Mouse (Mus musculus) E14TG2a.4 (cell line): ENCODE results near the gene Sox5.

Experiments used
- H3K27me3 ChIP-seq: 2 replicates; pipeline ENCODE4 v1.6.1; 2014; ENCODE audit warnings: low read length, control low read depth; ENCODE audit not compliant: insufficient read depth
- H3K36me3 ChIP-seq: 2 replicates; pipeline ENCODE4 v1.6.1; 2014; ENCODE audit warnings: low read length, control low read depth; ENCODE audit not compliant: insufficient read depth
- H3K4me1 ChIP-seq: replicated peaks from 2 replicates; pipeline ENCODE4 v1.6.1; 2014; ENCODE audit warnings: low read depth, low read length, control low read depth
- H3K4me3 ChIP-seq: replicated peaks from 2 replicates; pipeline ENCODE4 v1.5.1; 2014; ENCODE audit warnings: mild to moderate bottlenecking, low read length
- H3K9me3 ChIP-seq: 2 replicates; pipeline ENCODE4 v1.6.1; 2014; ENCODE audit warnings: low read length, control low read depth
- CTCF ChIP-seq: conservative IDR thresholded peaks from 2 replicates; pipeline ENCODE4 v1.5.1; 2014; ENCODE audit warnings: low read length
- NANOG ChIP-seq: IDR thresholded peaks from 2 replicates; pipeline ENCODE4 v1.6.1; 2014; ENCODE audit warnings: borderline replicate concordance, low read length, mixed read lengths
- POU5F1 ChIP-seq: IDR thresholded peaks from 2 replicates; pipeline ENCODE4 v1.6.1; 2014; ENCODE audit warnings: low read length, borderline replicate concordance

Sox5 gene

DNA sequence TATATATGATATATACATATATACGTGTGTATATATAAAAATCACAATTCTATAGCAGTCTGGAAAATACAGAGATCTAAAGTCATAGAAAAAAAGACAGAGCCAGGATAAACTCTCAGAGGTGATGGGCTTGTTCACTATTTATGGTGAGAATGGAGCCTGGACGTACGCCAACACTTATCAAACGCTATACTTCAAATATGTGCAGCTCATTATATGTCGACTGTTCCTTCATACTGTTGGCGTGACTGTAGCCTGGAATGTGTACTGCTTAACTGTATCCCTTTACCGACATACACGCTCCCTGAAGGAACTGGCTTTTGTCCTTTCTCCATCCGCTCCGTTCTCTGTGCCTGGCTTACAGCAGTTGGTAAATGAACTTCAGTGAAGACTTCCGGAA, 407.0 kb downstream of the Sox5 start:
- TF ChIP-seq CTCF (no peak), POU5F1 (no peak), NANOG (no peak)
- Histone ChIP-seq H3K9me3 (peaks cover under 1% of the 10 kb centered on the region; the same call in 1 of the 2 replicates), H3K4me1 (peaks cover 35% of the 10 kb centered on the region), H3K36me3 (no peaks in the 10 kb centered on the region), H3K4me3 (no peak overlapping the region), H3K27me3 (no peaks in the 10 kb centered on the region)

DNA sequence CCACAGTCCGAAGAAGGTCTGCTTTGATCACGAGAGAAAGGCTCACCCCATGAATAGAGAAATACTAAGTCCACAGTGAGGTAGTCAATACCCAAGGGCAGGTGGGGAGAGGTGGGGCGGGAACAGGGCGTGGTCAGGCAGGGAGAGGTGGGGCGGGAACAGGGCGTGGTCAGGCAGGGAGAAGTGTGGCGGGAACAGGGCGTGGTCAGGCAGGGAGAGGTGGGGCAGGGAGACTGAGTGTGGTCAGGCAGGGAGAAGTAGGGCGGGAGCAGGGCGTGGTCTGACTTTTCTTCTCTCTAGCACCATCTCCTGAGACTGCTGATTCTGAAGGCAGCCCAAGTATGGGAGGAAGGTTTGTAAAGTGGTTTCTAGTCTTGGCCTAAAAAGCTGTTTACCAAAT, 411.1 kb downstream of the Sox5 start:
- H3K4me1 ChIP-seq, result peaks cover 25% of the 10 kb centered on the region
- peaks cover 4% of the 10 kb centered on the region; the same call in 1 of the 2 replicates for H3K9me3 ChIP-seq
- TF ChIP-seq POU5F1 (no peak), NANOG (no peak), CTCF (no peak)
- no peak overlapping the region for H3K4me3 ChIP-seq
- no peaks in the 10 kb centered on the region for H3K36me3 ChIP-seq
- peaks cover 12% of the 10 kb centered on the region for H3K27me3 ChIP-seq

DNA sequence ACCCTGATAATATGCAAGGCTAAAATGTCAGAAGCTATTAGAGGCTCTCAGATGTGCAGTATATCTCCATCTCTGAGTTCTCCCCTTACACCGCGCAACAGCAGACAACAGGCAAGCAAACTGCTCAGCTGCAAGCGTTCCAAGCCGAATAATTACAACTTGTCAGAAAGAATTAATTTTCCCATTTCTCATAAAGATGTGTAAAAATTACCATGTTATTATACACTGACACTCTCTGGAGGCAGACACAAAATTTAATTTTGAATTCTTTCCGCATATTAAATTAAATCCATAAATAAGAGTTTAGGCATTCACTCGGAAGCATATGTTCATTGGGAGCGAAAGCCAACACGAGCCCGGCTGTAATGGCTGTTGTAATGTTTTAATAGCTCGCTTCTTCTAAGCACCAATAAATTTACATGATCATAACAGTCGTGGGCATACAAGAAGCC, 414.1 kb downstream of the Sox5 start:
- Histone ChIP-seq H3K9me3 (peaks cover 8% of the 10 kb centered on the region), H3K36me3 (no peaks in the 10 kb centered on the region), H3K4me1 (peaks cover 19% of the 10 kb centered on the region), H3K27me3 (peaks cover 42% of the 10 kb centered on the region), H3K4me3 (no peak overlapping the region)
- TF ChIP-seq NANOG, result no peak

DNA sequence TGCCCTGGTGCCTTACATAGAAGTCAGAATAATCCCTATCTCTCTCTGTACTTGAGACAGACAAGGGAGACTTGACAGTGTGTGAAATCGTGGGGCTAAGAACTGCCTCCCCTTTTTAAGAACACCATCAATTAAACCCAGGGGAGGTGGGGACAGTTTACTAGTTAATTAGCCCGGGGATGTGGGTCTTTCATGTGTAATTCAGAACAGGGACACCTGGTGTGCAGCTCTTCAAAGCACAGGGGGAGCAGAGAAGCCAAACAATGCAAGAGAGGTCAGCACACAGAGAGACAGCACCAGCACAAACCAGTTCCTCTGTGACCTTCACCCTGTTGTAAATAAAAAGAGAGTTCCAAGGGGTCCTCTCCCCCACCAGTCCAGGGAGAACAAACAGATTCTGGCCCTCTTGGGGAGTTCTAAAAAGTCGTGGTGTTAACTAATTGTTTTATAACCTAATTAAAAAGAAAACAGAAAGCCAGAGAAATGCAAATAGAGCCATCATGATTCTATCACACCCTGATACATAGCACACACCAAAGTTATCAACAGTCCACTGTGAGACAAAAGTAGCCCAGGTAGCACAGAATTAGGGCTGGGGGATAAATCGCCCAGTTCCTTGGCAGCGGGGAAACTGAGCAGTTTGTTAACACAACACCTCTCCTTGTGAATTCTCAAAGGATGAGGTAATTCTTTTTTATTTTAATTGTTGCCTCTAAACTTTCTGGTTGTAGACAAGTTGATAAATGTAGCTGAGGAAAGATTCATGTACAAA, 420.3 kb downstream of the Sox5 start:
- peak overlapping the region; percentile 30 for H3K4me3 ChIP-seq
- peaks cover 55% of the 10 kb centered on the region for H3K27me3 ChIP-seq
- H3K9me3 ChIP-seq, result peaks cover 4% of the 10 kb centered on the region; the same call in 1 of the 2 replicates
- no peaks in the 10 kb centered on the region for H3K36me3 ChIP-seq
- TF ChIP-seq POU5F1 (no peak), NANOG (peak; percentile 98)
- peaks cover 26% of the 10 kb centered on the region for H3K4me1 ChIP-seq

DNA sequence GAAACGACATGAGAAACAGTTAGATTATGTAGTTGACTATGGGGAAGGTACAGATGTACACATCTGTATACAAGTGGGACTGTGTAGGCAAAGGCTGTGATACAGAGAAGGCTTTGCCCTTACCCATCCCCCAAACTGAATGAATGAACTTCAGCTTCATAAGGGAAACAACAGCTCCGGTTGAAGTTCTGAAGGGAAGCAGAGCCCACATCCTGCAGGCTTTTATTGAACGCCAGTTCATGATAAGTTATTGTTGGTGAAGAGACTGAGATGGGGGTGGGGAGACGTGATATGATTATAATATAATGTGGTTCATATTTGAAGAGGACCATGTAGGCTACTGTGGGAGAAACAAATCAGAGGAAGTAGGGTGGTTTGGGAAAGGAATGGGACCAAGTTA, 424.7 kb downstream of the Sox5 start:
- H3K4me3 ChIP-seq, result no peak overlapping the region
- H3K27me3 ChIP-seq, result peaks cover 42% of the 10 kb centered on the region
- no peaks in the 10 kb centered on the region; the same call in 1 of the 2 replicates for H3K9me3 ChIP-seq
- no peaks in the 10 kb centered on the region for H3K36me3 ChIP-seq
- H3K4me1 ChIP-seq, result peaks cover 21% of the 10 kb centered on the region
- TF ChIP-seq POU5F1 (no peak), NANOG (no peak), CTCF (no peak)

DNA sequence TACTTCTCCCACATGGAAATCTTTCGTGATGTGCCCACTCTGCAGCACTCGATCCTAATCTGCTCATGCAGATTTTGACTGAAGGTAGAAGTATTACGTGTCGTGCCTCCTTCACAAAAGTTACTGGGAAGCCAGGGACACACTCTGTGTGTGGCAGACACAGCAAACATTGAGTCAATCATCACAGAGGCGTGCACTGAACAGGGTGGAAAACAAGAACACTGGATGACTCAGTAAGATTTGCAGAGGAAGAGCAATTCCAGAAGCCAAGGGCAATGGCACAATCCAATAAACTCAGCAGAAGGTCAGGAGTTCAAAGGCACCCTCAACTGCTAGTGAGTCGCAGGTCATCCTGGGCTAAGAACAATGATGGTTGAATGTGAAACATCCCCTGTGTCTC, 430.7 kb downstream of the Sox5 start:
- TF ChIP-seq CTCF (no peak), NANOG (no peak), POU5F1 (no peak)
- peaks cover 3% of the 10 kb centered on the region; the same call in 1 of the 2 replicates for H3K9me3 ChIP-seq
- peaks cover 31% of the 10 kb centered on the region for H3K27me3 ChIP-seq
- no peak overlapping the region for H3K4me3 ChIP-seq
- peaks cover 2% of the 10 kb centered on the region; the same call in 1 of the 2 replicates for H3K4me1 ChIP-seq
- no peaks in the 10 kb centered on the region for H3K36me3 ChIP-seq

DNA sequence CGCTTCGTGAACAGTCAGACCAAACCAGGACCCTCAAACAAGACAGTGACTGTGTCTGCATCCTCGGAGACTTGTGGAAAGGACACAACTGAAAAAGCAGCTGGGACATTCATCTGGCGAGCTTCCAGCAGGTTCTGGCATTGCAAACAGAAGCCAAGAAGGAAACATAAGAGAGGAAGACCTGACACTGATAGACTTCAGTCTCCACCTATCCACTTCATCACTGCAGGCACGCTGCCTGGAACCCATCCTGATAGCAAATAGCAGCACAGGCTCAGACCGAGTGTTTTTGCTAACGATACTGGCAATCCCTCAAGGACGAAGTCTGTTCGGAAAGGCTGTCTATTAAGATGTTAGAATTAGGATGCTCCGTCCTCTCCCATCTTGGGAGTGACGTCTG, 438.4 kb downstream of the Sox5 start:
- peaks cover 5% of the 10 kb centered on the region for H3K9me3 ChIP-seq
- H3K4me3 ChIP-seq, result no peak overlapping the region
- no peaks in the 10 kb centered on the region for H3K4me1 ChIP-seq
- no peaks in the 10 kb centered on the region for H3K27me3 ChIP-seq
- TF ChIP-seq POU5F1 (no peak), CTCF (no peak), NANOG (no peak)
- H3K36me3 ChIP-seq, result no peaks in the 10 kb centered on the region

DNA sequence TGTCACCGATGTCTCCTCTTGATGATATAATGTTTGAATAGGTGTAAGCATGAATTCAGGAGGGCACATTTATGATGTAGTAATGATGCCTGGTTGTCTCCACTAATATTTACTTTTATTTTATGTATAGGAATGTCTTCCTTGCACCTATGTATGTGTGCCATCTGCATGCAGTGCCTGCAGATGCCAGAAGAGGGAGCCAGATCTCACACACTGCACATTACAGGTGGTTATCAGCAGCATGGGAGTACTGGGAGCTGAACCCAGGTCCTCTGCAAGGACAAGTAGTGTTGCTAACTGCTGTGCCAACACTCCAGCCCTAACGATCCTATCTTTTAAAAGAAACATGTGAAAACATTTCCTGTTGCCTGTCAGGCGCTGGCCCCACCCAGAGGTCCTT, 442.2 kb downstream of the Sox5 start:
- Histone ChIP-seq H3K36me3 (no peaks in the 10 kb centered on the region), H3K4me1 (peaks cover 6% of the 10 kb centered on the region; the same call in 1 of the 2 replicates), H3K9me3 (peaks cover 5% of the 10 kb centered on the region), H3K27me3 (peaks cover 6% of the 10 kb centered on the region; the same call in 1 of the 2 replicates), H3K4me3 (no peak overlapping the region)
- TF ChIP-seq NANOG (no peak), CTCF (peak; percentile 45)

DNA sequence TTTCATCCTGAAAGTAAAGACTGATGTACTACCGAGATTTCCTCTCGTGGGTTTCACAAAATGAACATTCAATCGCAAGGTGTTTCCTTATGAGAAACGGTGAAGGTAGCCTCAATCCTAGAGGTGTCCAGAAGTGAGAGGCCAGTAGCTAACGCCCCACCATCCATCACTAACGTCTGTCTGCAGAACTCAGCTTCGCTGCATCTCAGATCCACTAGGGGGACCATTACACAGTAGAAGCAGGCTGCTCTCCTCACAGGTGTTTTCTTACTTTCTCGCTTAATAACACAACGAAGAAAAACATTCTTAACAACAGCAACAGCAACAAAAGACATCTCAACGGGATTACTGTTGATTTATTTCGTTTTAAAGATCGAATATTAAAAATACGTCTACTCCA, 442.8 kb downstream of the Sox5 start:
- Histone ChIP-seq H3K36me3 (no peaks in the 10 kb centered on the region), H3K4me1 (peaks cover 6% of the 10 kb centered on the region; the same call in 1 of the 2 replicates), H3K4me3 (no peak overlapping the region), H3K9me3 (peaks cover 5% of the 10 kb centered on the region), H3K27me3 (peaks cover 6% of the 10 kb centered on the region; the same call in 1 of the 2 replicates)
- TF ChIP-seq CTCF, result no peak; the same call in none of the 2 replicates
- TF ChIP-seq POU5F1, result no peak
- no peak for TF ChIP-seq NANOG
